Mouse (Mus musculus) myocyte (in vitro differentiated cells): ENCODE measurements at regions not wholly inside any gene's neighbourhood (a gene's known extent, or its start where the extent isn't known, plus 50 kb on each side); places are given as distances from the start of the nearest gene placed in this dataset.

ENCODE experiments used
- H3K27me3 ChIP-seq: one replicate; pipeline ENCODE4 v1.6.1; 2011; ENCODE audit not compliant: control insufficient read depth, insufficient read depth, insufficient read length
- H3K36me3 ChIP-seq: one replicate; pipeline ENCODE4 v1.6.1; 2011; ENCODE audit not compliant: control insufficient read depth, insufficient read depth
- H3K4me2 ChIP-seq: one replicate; pipeline ENCODE4 v1.6.1; 2011; ENCODE audit warnings: low read depth, control low read depth
- H3K4me3 ChIP-seq: one replicate; pipeline ENCODE4 v1.5.1; 2011; ENCODE audit warnings: mild to moderate bottlenecking, control low read depth, moderate library complexity
- H3K79me2 ChIP-seq: one replicate; pipeline ENCODE4 v1.6.1; 2011; ENCODE audit not compliant: control insufficient read depth, insufficient read depth
- H3ac ChIP-seq: one replicate; pipeline ENCODE4 v1.6.1; 2011; ENCODE audit not compliant: control insufficient read depth, insufficient read length
- CEBPB ChIP-seq: IDR thresholded peaks from 2 replicates; pipeline ENCODE4 v1.6.1; 2011; ENCODE audit warnings: mild to moderate bottlenecking, moderate library complexity; ENCODE audit not compliant: poor library complexity, insufficient read depth, severe bottlenecking
- E2F4 ChIP-seq: IDR thresholded peaks from one replicate; pipeline ENCODE4 v1.6.1; 2011; ENCODE audit warnings: mild to moderate bottlenecking, control low read depth, moderate library complexity; ENCODE audit not compliant: insufficient read depth
- MAX ChIP-seq: IDR thresholded peaks from one replicate; pipeline ENCODE4 v1.6.1; 2011; ENCODE audit warnings: low read depth, mild to moderate bottlenecking, control low read depth
- MYOD1 ChIP-seq, 3 experiments: IDR thresholded peaks; one replicate each; pipeline ENCODE4 v1.6.1; 2011; ENCODE audit warnings: control low read depth in 2 of 3, low read depth in 2 of 3, mild to moderate bottlenecking in 2 of 3, moderate library complexity in 1 of 3; ENCODE audit not compliant: insufficient read length in 2 of 3, control insufficient read depth in 1 of 3
- MYOG ChIP-seq, 3 experiments: IDR thresholded peaks; one replicate each; pipeline ENCODE4 v1.6.1; 2011; ENCODE audit warnings: control low read depth in 2 of 3, low read depth in 2 of 3, mild to moderate bottlenecking in 2 of 3; ENCODE audit not compliant: insufficient read length in 2 of 3, control insufficient read depth in 1 of 3, insufficient read depth in 1 of 3
- POLR2A ChIP-seq: IDR thresholded peaks from one replicate; pipeline ENCODE4 v1.6.1; 2011; ENCODE audit warnings: low read depth, mild to moderate bottlenecking, control low read depth, moderate library complexity; ENCODE audit not compliant: insufficient read length
- POLR2AphosphoS2 ChIP-seq: IDR thresholded peaks from one replicate; pipeline ENCODE4 v1.6.1; 2011; ENCODE audit warnings: low read depth, control low read depth; ENCODE audit not compliant: insufficient read length
- REST ChIP-seq: IDR thresholded peaks from one replicate; pipeline ENCODE4 v1.6.1; 2011; ENCODE audit warnings: mild to moderate bottlenecking, control low read depth, moderate library complexity; ENCODE audit not compliant: insufficient read depth, insufficient read length
- SRF ChIP-seq: IDR thresholded peaks from one replicate; pipeline ENCODE4 v1.6.1; 2011; ENCODE audit warnings: low read depth; ENCODE audit not compliant: control insufficient read depth, insufficient read length
- TCF12 ChIP-seq: IDR thresholded peaks from one replicate; pipeline ENCODE4 v1.6.1; 2011; ENCODE audit warnings: mild to moderate bottlenecking, control low read depth; ENCODE audit not compliant: poor library complexity, insufficient read depth, severe bottlenecking
- TCF3 ChIP-seq: IDR thresholded peaks from one replicate; pipeline ENCODE4 v1.6.1; 2011; ENCODE audit warnings: low read depth, control low read depth; ENCODE audit not compliant: insufficient read length
- USF1 ChIP-seq: IDR thresholded peaks from one replicate; pipeline ENCODE4 v1.6.1; 2011; ENCODE audit warnings: low read depth, mild to moderate bottlenecking, control low read depth, moderate library complexity

DNA sequence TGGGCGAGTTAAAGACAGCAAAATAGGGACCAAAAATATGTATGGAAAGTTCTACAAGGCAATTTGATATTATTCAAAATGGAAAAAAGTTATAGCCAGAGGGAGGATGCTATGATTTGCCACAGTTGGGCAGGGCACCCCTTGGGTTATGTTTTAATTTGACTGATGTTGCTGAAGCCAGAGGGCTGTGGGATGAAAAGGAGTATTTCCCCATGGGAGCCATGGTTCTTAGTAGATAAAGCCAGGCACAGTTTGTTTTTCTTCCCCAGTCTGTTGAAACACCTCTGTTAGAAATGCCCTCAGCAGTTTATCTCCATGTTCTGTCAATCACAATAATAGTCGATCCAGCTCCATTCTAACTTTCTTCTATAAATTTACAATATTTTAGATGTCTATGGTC is 82.6 kb upstream of the Gm11146 start:
- no peaks in the 10 kb centered on the region for H3K36me3 ChIP-seq
- no peak overlapping the region for H3K4me3 ChIP-seq
- no peak for TF ChIP-seq E2F4
- no peak for TF ChIP-seq TCF12
- TF ChIP-seq CEBPB, result no peak
- no peak for TF ChIP-seq MAX
- TF ChIP-seq SRF, result no peak
- TF ChIP-seq MYOG (IDR thresholded peaks at IDR 0.05; ENCODE audit: control insufficient read depth in 1 of 3, insufficient read depth in 1 of 3, insufficient read length in 2 of 3, low read depth in 2 of 3), result no peak
- no peak for TF ChIP-seq MYOD1 (IDR thresholded peaks at IDR 0.05; ENCODE audit: control insufficient read depth in 1 of 3, insufficient read length in 2 of 3, low read depth in 2 of 3)
- H3K27me3 ChIP-seq, result no peaks in the 10 kb centered on the region
- H3K4me2 ChIP-seq, result no peak overlapping the region
- H3ac ChIP-seq, result no peak overlapping the region
- H3K79me2 ChIP-seq, result no peaks in the 10 kb centered on the region

DNA sequence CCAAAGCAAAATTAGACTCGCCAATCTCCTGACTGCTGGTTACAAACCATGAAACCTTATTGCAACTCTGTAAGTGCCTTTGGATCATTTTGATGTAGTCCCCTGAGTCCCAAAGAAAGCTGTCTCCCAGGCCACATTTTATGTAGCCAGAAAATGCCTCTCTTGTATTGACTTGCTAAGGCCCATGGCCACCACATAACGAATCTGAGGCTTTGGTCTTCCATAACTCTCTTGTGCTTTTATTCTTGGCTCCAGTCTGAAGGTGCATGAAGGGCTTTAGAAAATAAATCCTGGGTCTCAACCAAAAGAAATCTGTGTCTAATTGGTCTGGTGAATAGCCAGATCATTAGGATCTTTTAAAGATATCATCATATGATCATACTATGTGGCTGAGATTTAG is 77.3 kb upstream of the Gm11146 start:
- H3K79me2 ChIP-seq, result no peaks in the 10 kb centered on the region
- no peaks in the 10 kb centered on the region for H3K27me3 ChIP-seq
- H3K4me3 ChIP-seq, result no peak overlapping the region
- H3ac ChIP-seq, result no peak overlapping the region
- no peak overlapping the region for H3K4me2 ChIP-seq
- TF ChIP-seq MYOD1 (IDR thresholded peaks at IDR 0.05; ENCODE audit: control insufficient read depth in 1 of 3, insufficient read length in 2 of 3, low read depth in 2 of 3) (no peak), SRF (no peak), MAX (no peak), TCF3 (no peak), USF1 (no peak)
- no peaks in the 10 kb centered on the region for H3K36me3 ChIP-seq

DNA sequence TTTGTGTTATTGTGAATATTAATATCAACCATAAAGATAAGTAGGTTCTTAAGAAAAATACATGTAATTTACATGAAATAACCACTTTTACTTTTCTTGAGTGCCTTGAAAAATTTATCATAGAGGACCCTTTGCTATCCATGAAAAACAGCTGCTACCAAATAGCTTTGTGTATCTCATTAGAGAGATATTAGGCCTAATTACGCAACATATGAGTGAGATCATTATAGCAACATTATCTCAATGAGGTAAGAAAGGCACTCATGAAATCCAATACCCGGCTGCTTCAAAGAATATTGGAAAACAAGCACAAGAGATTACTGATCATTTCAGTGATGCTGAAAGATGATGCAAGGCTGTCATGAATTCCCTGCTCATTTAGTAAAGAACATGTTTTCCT is 74.9 kb upstream of the Gm11146 start:
- Histone ChIP-seq H3ac (no peak overlapping the region), H3K4me2 (no peak overlapping the region), H3K36me3 (no peaks in the 10 kb centered on the region), H3K79me2 (no peaks in the 10 kb centered on the region), H3K4me3 (no peak overlapping the region), H3K27me3 (no peaks in the 10 kb centered on the region)
- TF ChIP-seq CEBPB (no peak), POLR2AphosphoS2 (no peak), TCF3 (no peak), MAX (no peak), E2F4 (no peak), MYOG (IDR thresholded peaks at IDR 0.05; ENCODE audit: control insufficient read depth in 1 of 3, insufficient read depth in 1 of 3, insufficient read length in 2 of 3, low read depth in 2 of 3) (no peak), REST (no peak), TCF12 (no peak), POLR2A (no peak), USF1 (no peak)

DNA sequence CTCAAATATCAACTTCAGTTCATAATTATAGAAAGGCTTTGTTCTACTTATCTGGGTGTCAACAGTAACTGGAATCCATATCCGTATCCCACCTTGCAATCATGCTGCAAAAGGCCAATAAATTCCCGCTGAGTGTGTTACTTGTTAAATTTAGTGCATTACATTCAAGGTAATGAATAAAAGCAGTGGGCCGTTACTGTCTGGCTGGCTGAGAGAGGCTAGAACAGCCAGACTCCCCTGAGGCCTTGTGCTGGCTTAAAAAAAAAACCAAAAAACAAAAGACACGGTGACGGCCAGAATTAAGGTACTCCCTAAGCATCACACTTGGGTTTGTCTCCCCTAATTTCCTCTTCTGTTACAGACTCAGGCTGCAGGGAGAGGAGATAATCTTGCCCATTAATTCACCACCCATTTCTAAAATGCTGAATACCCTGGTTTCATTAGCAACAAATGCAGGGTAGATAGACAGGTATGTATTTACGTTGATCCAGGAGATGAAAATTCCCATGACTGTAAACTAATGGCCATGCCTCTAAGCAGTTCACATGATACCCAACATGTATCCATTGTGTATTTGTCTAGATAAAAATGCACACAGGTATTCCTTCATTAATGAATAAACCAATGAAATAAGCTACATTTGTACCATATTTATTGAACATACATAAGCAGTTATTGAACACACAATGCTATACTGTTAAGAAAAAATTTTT is 74.1 kb upstream of the Gm11146 start:
- Histone ChIP-seq H3ac (no peak overlapping the region), H3K27me3 (no peaks in the 10 kb centered on the region), H3K4me3 (no peak overlapping the region), H3K79me2 (no peaks in the 10 kb centered on the region), H3K36me3 (peaks cover 2% of the 10 kb centered on the region), H3K4me2 (no peak overlapping the region)
- no peak for TF ChIP-seq POLR2A
- no peak for TF ChIP-seq POLR2AphosphoS2
- no peak for TF ChIP-seq MYOD1 (IDR thresholded peaks at IDR 0.05; ENCODE audit: control insufficient read depth in 1 of 3, insufficient read length in 2 of 3, low read depth in 2 of 3)
- no peak for TF ChIP-seq MAX
- TF ChIP-seq TCF3, result no peak
- no peak for TF ChIP-seq REST
- TF ChIP-seq CEBPB, result no peak
- no peak for TF ChIP-seq E2F4
- no peak for TF ChIP-seq USF1
- no peak for TF ChIP-seq SRF
- no peak for TF ChIP-seq MYOG (IDR thresholded peaks at IDR 0.05; ENCODE audit: control insufficient read depth in 1 of 3, insufficient read depth in 1 of 3, insufficient read length in 2 of 3, low read depth in 2 of 3)
- TF ChIP-seq TCF12, result no peak

DNA sequence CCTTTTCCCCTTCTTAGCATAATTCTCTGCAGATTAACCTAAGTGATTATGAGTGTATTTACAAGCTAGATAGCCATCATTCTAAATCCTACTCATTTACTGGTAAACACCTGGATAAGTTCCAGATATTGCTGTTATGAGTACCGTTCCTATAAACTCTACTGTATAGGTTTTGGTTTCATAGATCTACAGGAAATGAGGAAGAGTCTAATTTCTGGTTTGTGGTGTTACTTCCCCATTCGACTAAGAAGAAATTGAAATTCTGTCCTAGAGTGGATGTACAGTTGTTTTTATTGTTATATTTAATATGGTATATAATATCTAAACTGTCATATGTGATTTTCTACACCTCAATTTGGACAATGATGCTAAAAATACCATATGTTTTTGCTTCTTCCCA is 69.4 kb upstream of the Gm11146 start:
- H3ac ChIP-seq, result no peak overlapping the region
- H3K36me3 ChIP-seq, result peaks cover 3% of the 10 kb centered on the region
- no peak overlapping the region for H3K4me2 ChIP-seq
- H3K27me3 ChIP-seq, result no peaks in the 10 kb centered on the region
- no peak overlapping the region for H3K4me3 ChIP-seq
- TF ChIP-seq MAX (no peak), E2F4 (no peak), CEBPB (no peak), MYOG (IDR thresholded peaks at IDR 0.05; ENCODE audit: control insufficient read depth in 1 of 3, insufficient read depth in 1 of 3, insufficient read length in 2 of 3, low read depth in 2 of 3) (no peak)
- H3K79me2 ChIP-seq, result no peaks in the 10 kb centered on the region
